In genomic region chr1:41271111-41271730, GRCm38 (mm10) we compare ENCODE assay signal across 11 mouse cellular contexts.
DNase-seq lines count a peak whose midpoint lies in the region; ATAC-seq and TF ChIP-seq lines count a peak whose summit lies in the region.
"Had no signal": no experiment of that assay in that cellular context is flagged by ENCODE, and none has a peak within 500 bp of the region (broad histone marks: within the 10 kb centered on the region; RNA-seq: fewer than 3 reads in every experiment).

No protein-coding gene starts in this region.

- H3K4me3 ChIP-seq in forebrain, embryonic 15.5 days = no peak overlapping the region
- H3K4me3 ChIP-seq in midbrain, postnatal 0 days (ENCODE audit: low read depth, low read length) = no peak overlapping the region
- H3K4me3 ChIP-seq: gastrocnemius, adult 2 months had no signal

- H3K4me2 ChIP-seq in forebrain, embryonic 15.5 days (replicated peaks) = 0 out of 2 replicates have a peak overlapping the region, but pooled peaks have one; percentile 5
- H3K4me2 ChIP-seq in midbrain, postnatal 0 days (ENCODE audit: low read depth, low read length, poor library complexity, severe bottlenecking) = 0 out of 2 replicates have a peak overlapping the region, but pooled peaks have one; percentile 6

- H3K27ac ChIP-seq in forebrain, embryonic 15.5 days (replicated peaks) = peak overlapping the region; percentile 62
- no peak overlapping the region for H3K27ac ChIP-seq in midbrain, postnatal 0 days (ENCODE audit: low read depth, low read length)
- H3K27ac ChIP-seq: gastrocnemius, adult 2 months; liver, embryonic 14.5 days had no signal

- H3K9ac ChIP-seq in forebrain, embryonic 15.5 days (replicated peaks) = no peak overlapping the region
- H3K9ac ChIP-seq in midbrain, postnatal 0 days (replicated peaks; ENCODE audit: low read length, poor library complexity, severe bottlenecking) = no peak overlapping the region
- H3K9ac ChIP-seq: liver, embryonic 14.5 days had no signal

- H3K4me1 ChIP-seq in forebrain, embryonic 15.5 days = peaks cover 48% of the 10 kb centered on the region
- peaks cover 7% of the 10 kb centered on the region for H3K4me1 ChIP-seq in midbrain, postnatal 0 days (ENCODE audit: insufficient read depth, low read length)

- intact Hi-C loops in left cerebral cortex, postnatal 14 days (cut with DNase I) = loop anchor here (5.0 to 10.0 kb wide), 2 partner anchors 544 to 1421 kb away; no protein-coding TSS in a partner anchor
- intact Hi-C loops in gastrocnemius, postnatal 14 days (cut with DNase I; ENCODE audit: low total_unique reads) = no loop called here

- no peaks in the 10 kb centered on the region for H3K9me3 ChIP-seq in forebrain, embryonic 15.5 days
- H3K9me3 ChIP-seq in midbrain, postnatal 0 days (ENCODE audit: low read length) = no peaks in the 10 kb centered on the region

- DNase-seq in left cerebral cortex, postnatal 14 days (ENCODE audit: low spot score in 2 of 2) = peak; percentile 30 to 31
- DNase-seq in left cerebral cortex, adult 9 months (ENCODE audit: low spot score in 2 of 2) = no peak
- peak; percentile 52 for DNase-seq in embryo, embryonic 11 days
- DNase-seq in midbrain, postnatal 0 days (ENCODE audit: low spot score) = peak; percentile 78
- DNase-seq in testis, postnatal 10 days (ENCODE audit: low spot score) = no peak
- DNase-seq in gastrocnemius, postnatal 14 days = no peak
- DNase-seq: cerebellum, adult 11-12 months; gastrocnemius, adult 2 months; thymus, postnatal 14 days had no signal

- no peaks in the 10 kb centered on the region for H3K36me3 ChIP-seq in forebrain, embryonic 15.5 days
- no peaks in the 10 kb centered on the region for H3K36me3 ChIP-seq in midbrain, postnatal 0 days (ENCODE audit: insufficient read depth, low read length)

- peak; percentile 42 for ATAC-seq in forebrain, embryonic 15.5 days (replicated peaks)
- peak; percentile 64 for ATAC-seq in midbrain, postnatal 0 days (ENCODE audit: low FRiP score)

- H3K27me3 ChIP-seq in forebrain, embryonic 15.5 days = no peaks in the 10 kb centered on the region
- H3K27me3 ChIP-seq in midbrain, postnatal 0 days (ENCODE audit: insufficient read depth, low read length) = no peaks in the 10 kb centered on the region

- TF ChIP-seq CTCF in midbrain, postnatal 0 days (IDR thresholded peaks at IDR 0.05) = peak; percentile 75

- WGBS in forebrain, embryonic 15.5 days = 5% methylated on average over 4 of the region's 4 CpGs
- 9% methylated on average over 4 of the region's 4 CpGs for WGBS in midbrain, postnatal 0 days

Comparison
In these comparisons a context has a peak if more than half of its experiments do, and no peak if none do; other contexts are left out.
1. DNase-seq: peak in left cerebral cortex, postnatal 14 days (2 of 2), embryo, embryonic 11 days (single experiment) and midbrain, postnatal 0 days (single experiment); none in left cerebral cortex, adult 9 months (0 of 2), testis, postnatal 10 days (single experiment) and gastrocnemius, postnatal 14 days (single experiment).